Mouse (Mus musculus): ENCODE measurements around the gene Dhx9. TPM values are rescaled to one million over a fixed set of nuclear protein-coding genes. Genes with fewer than 3 reads are reported as not detected.
"Not testable (repeated sequence)": the region's sequence is repeated elsewhere in the genome, so short reads cannot be mapped to it uniquely, and the experiment has no call there.

Dhx9 gene
- polyA plus RNA-seq, 1 experiment from 2014 or later = 20.5 TPM

- Histone ChIP-seq H3K36me3 (no peaks in the 10 kb centered on the region), H3K4me1 (peaks cover 7% of the 10 kb centered on the region; the same call in 1 of the 2 replicates), H3K9me3 (replicated peaks) (no peaks in the 10 kb centered on the region), H3K9ac (no peak overlapping the region), H3K4me3 (no peak overlapping the region), H3K4me2 (no peak overlapping the region), H3K27me3 (replicated peaks) (no peaks in the 10 kb centered on the region), H3K27ac (no peak overlapping the region)
- ATAC-seq = no peak
- WGBS (ENCODE audit: insufficient replicate concordance) = 68% methylated on average over 4 of the region's 4 CpGs
These were observed 46.7 kb downstream of the Dhx9 start for GRCm38 (mm10) chr1:153440752-153441151.

- Histone ChIP-seq H3K9ac (no peak overlapping the region), H3K36me3 (no peaks in the 10 kb centered on the region), H3K9me3 (replicated peaks) (no peaks in the 10 kb centered on the region), H3K4me3 (no peak overlapping the region), H3K4me1 (peaks cover 7% of the 10 kb centered on the region; the same call in 1 of the 2 replicates), H3K27me3 (replicated peaks) (no peaks in the 10 kb centered on the region), H3K27ac (no peak overlapping the region), H3K4me2 (no peak overlapping the region)
- ATAC-seq = no peak
- WGBS (ENCODE audit: insufficient replicate concordance) = 75% methylated on average over 11 of the region's 11 CpGs
These were observed 49.9 kb downstream of the Dhx9 start for GRCm38 (mm10) chr1:153437536-153437935.

- ATAC-seq = no peak
- no peaks in the 10 kb centered on the region for H3K36me3 ChIP-seq
- no peak overlapping the region for H3K27ac ChIP-seq
- no peak overlapping the region for H3K4me3 ChIP-seq
- H3K27me3 ChIP-seq (replicated peaks) = no peaks in the 10 kb centered on the region
- H3K9ac ChIP-seq = no peak overlapping the region
- no peaks in the 10 kb centered on the region for H3K9me3 ChIP-seq (replicated peaks)
- H3K4me2 ChIP-seq = no peak overlapping the region
- WGBS (ENCODE audit: insufficient replicate concordance) = 70% methylated on average over 5 of the region's 5 CpGs
- H3K4me1 ChIP-seq = no peaks in the 10 kb centered on the region
These were observed 53.4 kb downstream of the Dhx9 start for GRCm38 (mm10) chr1:153433851-153434589.

- H3K9ac ChIP-seq = no peak overlapping the region
- H3K4me3 ChIP-seq = no peak overlapping the region
- H3K36me3 ChIP-seq = no peaks in the 10 kb centered on the region
- 82% methylated on average over 2 of the region's 2 CpGs for WGBS (ENCODE audit: insufficient replicate concordance)
- no peaks in the 10 kb centered on the region for H3K9me3 ChIP-seq (replicated peaks)
- no peak overlapping the region for H3K4me2 ChIP-seq
- ATAC-seq = no peak
- H3K4me1 ChIP-seq = no peaks in the 10 kb centered on the region
- H3K27me3 ChIP-seq (replicated peaks) = no peaks in the 10 kb centered on the region; the same call in 1 of the 2 replicates
- H3K27ac ChIP-seq = no peak overlapping the region
These were observed 55.1 kb downstream of the Dhx9 start for GRCm38 (mm10) chr1:153432329-153432728.

- Histone ChIP-seq H3K4me2 (no peak overlapping the region), H3K4me1 (no peaks in the 10 kb centered on the region), H3K4me3 (no peak overlapping the region), H3K27ac (no peak overlapping the region), H3K27me3 (replicated peaks) (peaks cover under 1% of the 10 kb centered on the region; the same call in 1 of the 2 replicates), H3K9ac (no peak overlapping the region), H3K36me3 (no peaks in the 10 kb centered on the region), H3K9me3 (replicated peaks) (no peaks in the 10 kb centered on the region)
- 45% methylated on average over 10 of the region's 10 CpGs for WGBS (ENCODE audit: insufficient replicate concordance)
- no peak for ATAC-seq
These were observed 55.8 kb downstream of the Dhx9 start for GRCm38 (mm10) chr1:153431701-153432100.

- no peak overlapping the region for H3K4me3 ChIP-seq
- no peaks in the 10 kb centered on the region for H3K4me1 ChIP-seq
- no peak overlapping the region for H3K27ac ChIP-seq
- H3K27me3 ChIP-seq (replicated peaks) = peaks cover 5% of the 10 kb centered on the region; the same call in 1 of the 2 replicates
- no peaks in the 10 kb centered on the region for H3K36me3 ChIP-seq
- no peak overlapping the region for H3K9ac ChIP-seq
- H3K4me2 ChIP-seq = no peak overlapping the region
- 63% methylated on average over 7 of the region's 7 CpGs for WGBS (ENCODE audit: insufficient replicate concordance)
- no peaks in the 10 kb centered on the region for H3K9me3 ChIP-seq (replicated peaks)
- ATAC-seq = no peak
These were observed 56.3 kb downstream of the Dhx9 start for GRCm38 (mm10) chr1:153431158-153431557.

- Histone ChIP-seq H3K9ac (peak within 1 kb of the TSS; percentile 79), H3K4me1 (peaks cover 20% of the 10 kb centered on the region), H3K4me2 (peak within 1 kb of the TSS; percentile 99), H3K9me3 (replicated peaks) (no peaks in the 10 kb centered on the region), H3K27ac (peak within 1 kb of the TSS; percentile 90), H3K36me3 (no peaks in the 10 kb centered on the region), H3K27me3 (replicated peaks) (peaks cover 16% of the 10 kb centered on the region), H3K4me3 (peak within 1 kb of the TSS; percentile 66)
- 3% methylated on average over 60 of the region's 60 CpGs for WGBS (ENCODE audit: insufficient replicate concordance)
- ATAC-seq = peak; percentile 91
These were observed 62.5 kb downstream of the Dhx9 start, which contains the start of gene Shcbp1l for GRCm38 (mm10) chr1:153424770-153425584. Gene Shcbp1l (plus strand): TSS chr1:153425162.

- Histone ChIP-seq H3K4me1 (peaks cover 20% of the 10 kb centered on the region), H3K27me3 (replicated peaks) (peaks cover 16% of the 10 kb centered on the region), H3K27ac (peak overlapping the region; percentile 90), H3K4me3 (peak overlapping the region; percentile 66), H3K36me3 (no peaks in the 10 kb centered on the region), H3K9me3 (replicated peaks) (no peaks in the 10 kb centered on the region), H3K9ac (peak overlapping the region; percentile 79), H3K4me2 (peak overlapping the region; percentile 99)
- peak; percentile 88 for ATAC-seq
- whole genome bisulfite sequencing (ENCODE audit: insufficient replicate concordance) = 19% methylated on average over 12 of the region's 12 CpGs
These were observed 63.2 kb downstream of the Dhx9 start for GRCm38 (mm10) chr1:153424271-153424670.

- WGBS (ENCODE audit: insufficient replicate concordance) = 74% methylated on average over 4 of the region's 4 CpGs
- not testable (repeated sequence) for H3K4me3 ChIP-seq
These were observed 69.7 kb downstream of the Dhx9 start for GRCm38 (mm10) chr1:153417805-153418204.

GRCm38 (mm10) chr1:153416271-153416832, 71.1 kb downstream of the Dhx9 start:
- H3K4me2 ChIP-seq; ATAC-seq; H3K9ac ChIP-seq; H3K4me1 ChIP-seq; H3K36me3 ChIP-seq; H3K4me3 ChIP-seq; H3K27me3 ChIP-seq (replicated peaks); H3K27ac ChIP-seq; H3K9me3 ChIP-seq (replicated peaks): not testable (repeated sequence)
- 64% methylated on average over 3 of the region's 3 CpGs for WGBS (ENCODE audit: insufficient replicate concordance)

More at GRCm38 (mm10) chr1:153417805-153418204, 69.7 kb downstream of the Dhx9 start:
- not testable (repeated sequence) for H3K4me1 ChIP-seq; H3K9me3 ChIP-seq (replicated peaks); H3K36me3 ChIP-seq; ATAC-seq; H3K9ac ChIP-seq; H3K27me3 ChIP-seq (replicated peaks); H3K4me2 ChIP-seq; H3K27ac ChIP-seq

GRCm38 (mm10) chr1:153415742-153416141, 71.7 kb downstream of the Dhx9 start:
- whole genome bisulfite sequencing (ENCODE audit: insufficient replicate concordance) = 34% methylated on average over 3 of the region's 5 CpGs
- not testable (repeated sequence) for H3K9ac ChIP-seq; ATAC-seq; H3K4me2 ChIP-seq; H3K4me1 ChIP-seq; H3K4me3 ChIP-seq; H3K27me3 ChIP-seq (replicated peaks); H3K9me3 ChIP-seq (replicated peaks); H3K36me3 ChIP-seq; H3K27ac ChIP-seq

- Histone ChIP-seq H3K27ac (no peak overlapping the region), H3K9me3 (replicated peaks) (no peaks in the 10 kb centered on the region), H3K4me3 (no peak overlapping the region), H3K27me3 (replicated peaks) (no peaks in the 10 kb centered on the region), H3K9ac (no peak overlapping the region), H3K4me1 (peaks cover 6% of the 10 kb centered on the region), H3K36me3 (no peaks in the 10 kb centered on the region), H3K4me2 (no peak overlapping the region)
- ATAC-seq = peak; percentile 55; the same call in 1 of the 2 replicates
- 46% methylated on average over 4 of the region's 4 CpGs for WGBS (ENCODE audit: insufficient replicate concordance)
These were observed 72.5 kb downstream of the Dhx9 start for GRCm38 (mm10) chr1:153414962-153415361.
